Mouse (Mus musculus) C2C12 (cell line): ENCODE measurements at regions not wholly inside any gene's neighbourhood (a gene's known extent, or its start where the extent isn't known, plus 50 kb on each side); places are given as distances from the start of the nearest gene placed in this dataset.

Source experiments
- H3K27me3 ChIP-seq: one replicate; pipeline ENCODE4 v1.6.1; 2011; ENCODE audit not compliant: control insufficient read depth, insufficient read depth, insufficient read length
- H3K36me3 ChIP-seq: one replicate; pipeline ENCODE4 v1.6.1; 2011; ENCODE audit not compliant: control insufficient read depth, insufficient read depth
- H3K4me3 ChIP-seq: one replicate; pipeline ENCODE4 v1.5.1; 2011; ENCODE audit warnings: mild to moderate bottlenecking, control low read depth; ENCODE audit not compliant: poor library complexity, insufficient read depth, severe bottlenecking
- H3K79me2 ChIP-seq: one replicate; pipeline ENCODE4 v1.6.1; 2011; ENCODE audit not compliant: control insufficient read depth, insufficient read depth
- H3K79me3 ChIP-seq: one replicate; pipeline ENCODE4 v1.6.1; 2011; ENCODE audit warnings: low read depth, control low read depth
- H3ac ChIP-seq: one replicate; pipeline ENCODE3; 2011; ENCODE audit warnings: low read depth; ENCODE audit not compliant: control insufficient read depth, insufficient read length
- CEBPB ChIP-seq: IDR thresholded peaks from one replicate; pipeline ENCODE4 v1.6.1; 2011; ENCODE audit warnings: low read depth, mild to moderate bottlenecking, control low read depth, moderate library complexity
- CTCF ChIP-seq: IDR thresholded peaks from one replicate; pipeline ENCODE4 v1.5.1; 2011; ENCODE audit not compliant: control insufficient read depth, insufficient read depth, insufficient read length
- FOSL1 ChIP-seq: IDR thresholded peaks from one replicate; pipeline ENCODE4 v1.8.0; 2011; ENCODE audit warnings: mild to moderate bottlenecking, low read length; ENCODE audit not compliant: poor library complexity, insufficient read depth, severe bottlenecking
- MAX ChIP-seq: IDR thresholded peaks from one replicate; pipeline ENCODE4 v1.6.1; 2011; ENCODE audit warnings: mild to moderate bottlenecking, control low read depth
- MYOD1 ChIP-seq: IDR thresholded peaks from one replicate; pipeline ENCODE4 v1.6.1; 2011; ENCODE audit warnings: low read depth; ENCODE audit not compliant: control insufficient read depth, insufficient read length
- MYOG ChIP-seq: IDR thresholded peaks from one replicate; pipeline ENCODE4 v1.6.1; 2011; ENCODE audit not compliant: control insufficient read depth, insufficient read length; ENCODE audit errors: extremely low read depth
- USF1 ChIP-seq: IDR thresholded peaks from one replicate; pipeline ENCODE4 v1.6.1; 2011; ENCODE audit warnings: low read depth, mild to moderate bottlenecking, control low read depth, moderate library complexity

DNA sequence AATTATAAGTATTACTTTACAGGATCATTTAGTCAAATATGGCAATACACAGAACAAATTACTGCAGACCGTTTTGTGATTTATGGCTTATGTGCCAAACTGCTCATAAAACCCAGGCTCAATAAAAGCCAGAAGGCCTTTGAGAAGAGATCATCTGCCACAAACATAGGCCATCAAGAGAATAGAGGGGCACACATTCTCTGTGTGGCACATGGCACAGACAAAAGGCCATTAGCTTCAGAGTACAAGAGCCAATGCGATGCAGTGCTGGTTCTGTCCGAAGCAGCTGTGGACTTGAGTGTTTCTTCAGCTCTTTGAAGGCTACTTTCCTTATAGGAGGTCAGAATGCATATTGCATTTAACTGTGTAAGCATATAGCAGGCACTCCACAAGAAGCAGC, 276.1 kb upstream of the Irak1bp1 start:
- H3K36me3 ChIP-seq: no peaks in the 10 kb centered on the region
- no peaks in the 10 kb centered on the region for H3K79me2 ChIP-seq
- no peak overlapping the region for H3K4me3 ChIP-seq
- H3K27me3 ChIP-seq: no peaks in the 10 kb centered on the region
- no peak for TF ChIP-seq CTCF
- TF ChIP-seq USF1: no peak
- no peak for TF ChIP-seq MYOG
- TF ChIP-seq MYOD1: no peak
- no peak for TF ChIP-seq MAX
- TF ChIP-seq CEBPB: no peak
- TF ChIP-seq FOSL1: no peak
- no peak overlapping the region for H3ac ChIP-seq
- no peaks in the 10 kb centered on the region for H3K79me3 ChIP-seq

DNA sequence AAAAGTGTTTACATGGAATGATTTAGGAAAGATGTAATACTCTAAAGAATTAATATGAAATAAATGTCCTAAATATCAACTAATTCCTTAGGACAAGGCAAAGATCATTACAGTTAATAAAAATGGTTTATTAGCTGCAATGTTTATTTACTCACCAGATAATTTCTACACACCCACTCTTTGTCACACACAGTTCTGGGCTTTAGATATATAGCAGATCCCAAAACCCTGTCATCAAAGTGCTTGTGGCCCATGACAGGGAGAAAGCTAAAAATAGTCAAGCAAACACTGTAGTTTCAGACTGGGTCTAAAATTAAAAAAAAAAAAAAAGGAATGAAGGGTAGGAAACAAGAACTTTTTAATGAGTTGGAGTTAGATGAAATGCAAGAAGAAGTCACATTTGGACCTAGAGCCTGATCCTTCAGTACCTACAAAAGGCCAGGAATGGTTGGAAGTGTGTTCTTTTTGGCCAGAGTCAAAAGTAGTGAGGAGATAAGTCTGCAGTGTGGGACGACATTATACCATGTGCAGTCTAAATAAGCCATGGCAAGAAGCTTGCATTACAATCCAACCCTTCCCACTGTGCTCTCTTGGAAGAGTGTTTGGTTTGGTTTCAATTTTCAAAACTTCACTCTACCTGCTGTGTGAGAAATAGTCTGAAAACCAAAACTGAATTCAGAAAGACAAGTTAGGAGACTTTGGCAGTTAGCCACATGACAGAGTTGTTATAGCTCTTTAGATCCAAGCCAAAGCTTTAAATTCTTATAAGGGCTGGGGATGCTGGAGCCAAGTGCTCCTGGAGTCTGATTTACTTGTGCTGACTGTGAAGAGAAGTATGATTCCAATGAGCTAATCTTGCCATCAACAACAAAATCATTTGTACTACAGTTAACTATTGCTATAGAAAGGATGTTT, 266.5 kb upstream of the Irak1bp1 start:
- no peaks in the 10 kb centered on the region for H3K79me2 ChIP-seq
- no peaks in the 10 kb centered on the region for H3K27me3 ChIP-seq
- no peak overlapping the region for H3K4me3 ChIP-seq
- TF ChIP-seq USF1 (no peak), FOSL1 (no peak), MAX (no peak), CEBPB (no peak), CTCF (no peak), MYOG (no peak), MYOD1 (no peak)
- H3ac ChIP-seq: no peak overlapping the region
- H3K79me3 ChIP-seq: no peaks in the 10 kb centered on the region
- no peaks in the 10 kb centered on the region for H3K36me3 ChIP-seq

DNA sequence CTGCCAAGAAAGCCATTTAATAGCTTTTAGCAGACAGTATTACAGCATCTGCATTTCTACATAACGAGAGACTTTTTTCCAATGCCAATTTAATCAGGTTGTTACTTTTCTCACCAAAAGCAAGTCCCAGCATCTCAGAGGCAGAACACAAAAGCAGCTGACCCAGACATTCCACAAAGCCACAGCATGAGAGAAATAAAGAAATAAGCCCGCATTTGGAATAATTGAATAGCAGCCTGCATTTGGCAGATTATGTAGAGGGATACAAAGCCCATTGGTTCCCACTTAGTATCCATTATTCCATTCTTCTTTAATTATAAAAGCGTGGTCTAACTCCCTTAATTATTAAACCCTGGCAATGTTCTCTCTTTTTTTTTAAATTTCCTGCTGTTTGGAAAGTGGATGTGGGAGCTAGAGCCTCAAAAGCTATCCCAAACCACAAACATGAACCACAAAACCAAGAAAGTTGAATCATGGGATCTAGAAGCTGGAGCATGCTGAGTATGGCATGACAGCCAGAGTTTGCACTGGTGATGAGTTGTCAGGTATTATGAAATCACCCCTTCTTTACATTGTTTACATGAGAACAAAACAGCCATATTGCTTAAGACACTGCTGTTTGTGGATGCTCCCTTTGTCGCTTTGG, 247.8 kb upstream of the Irak1bp1 start:
- Histone ChIP-seq H3K79me2 (no peaks in the 10 kb centered on the region), H3K27me3 (no peaks in the 10 kb centered on the region), H3ac (no peak overlapping the region), H3K79me3 (no peaks in the 10 kb centered on the region), H3K36me3 (no peaks in the 10 kb centered on the region), H3K4me3 (no peak overlapping the region)
- TF ChIP-seq CTCF (no peak), USF1 (no peak), MAX (no peak), CEBPB (peak; percentile 63), MYOD1 (no peak), FOSL1 (no peak)

DNA sequence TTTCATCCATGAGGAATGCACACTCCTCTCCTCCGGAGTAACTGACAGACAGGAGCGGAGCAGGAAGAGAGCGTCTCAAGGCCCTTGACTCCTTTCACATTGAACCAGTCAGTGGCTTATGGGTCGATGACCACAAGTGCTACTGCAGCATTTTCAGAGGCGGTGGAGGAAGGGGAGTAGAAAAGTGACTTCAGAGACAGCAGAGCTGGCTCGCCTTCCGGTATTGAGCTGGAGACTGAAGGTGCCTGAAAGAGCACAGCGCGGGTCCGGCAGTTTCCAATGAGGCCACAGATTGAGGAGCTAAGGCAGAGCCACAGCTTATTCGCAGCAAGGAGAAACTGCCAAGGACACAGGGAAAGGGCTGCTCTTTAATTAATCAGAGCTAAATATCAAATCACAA, 220.2 kb upstream of the Irak1bp1 start:
- H3K79me2 ChIP-seq: no peaks in the 10 kb centered on the region
- H3K36me3 ChIP-seq: no peaks in the 10 kb centered on the region
- no peaks in the 10 kb centered on the region for H3K27me3 ChIP-seq
- TF ChIP-seq MYOG (no peak), CEBPB (no peak), CTCF (no peak), MAX (no peak), MYOD1 (no peak), FOSL1 (no peak), USF1 (no peak)
- H3ac ChIP-seq: no peak overlapping the region
- H3K79me3 ChIP-seq: no peaks in the 10 kb centered on the region
- H3K4me3 ChIP-seq: no peak overlapping the region

DNA sequence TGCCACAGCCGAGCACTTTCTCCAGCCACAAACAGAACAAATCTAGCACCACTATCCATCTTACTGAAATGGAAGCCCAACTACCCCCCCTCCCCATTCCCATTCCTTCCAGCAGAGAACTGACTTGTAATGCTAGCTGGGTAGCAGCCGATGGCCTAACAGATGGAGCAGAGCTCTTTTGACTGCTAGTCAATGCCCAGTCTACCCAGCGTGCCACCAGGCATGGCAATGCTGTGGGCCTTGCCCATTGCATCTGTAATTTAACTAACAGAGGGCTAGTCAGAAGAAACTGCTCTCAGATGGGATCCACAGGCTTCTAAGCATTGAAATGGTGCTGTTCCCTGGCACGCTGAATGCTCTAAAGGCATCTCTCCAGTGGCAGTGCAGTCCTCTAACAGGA, 219.4 kb upstream of the Irak1bp1 start:
- no peaks in the 10 kb centered on the region for H3K36me3 ChIP-seq
- no peaks in the 10 kb centered on the region for H3K79me2 ChIP-seq
- no peaks in the 10 kb centered on the region for H3K27me3 ChIP-seq

More for the DNA sequence above, 219.4 kb upstream of the Irak1bp1 start:
- Histone ChIP-seq H3K4me3 (no peak overlapping the region), H3K79me3 (no peaks in the 10 kb centered on the region), H3ac (no peak overlapping the region)
- TF ChIP-seq FOSL1 (no peak), MYOD1 (no peak), USF1 (no peak), MYOG (no peak), CTCF (no peak), CEBPB (no peak), MAX (no peak)
